Mouse (Mus musculus) liver, postnatal 0 days (tissue): ENCODE results near the gene Tnfrsf19.

Experiments
- CTCF ChIP-seq: sonication (generic); IDR thresholded peaks from 2 replicates; pipeline ENCODE4 v1.5.1; 2016; ENCODE audit warnings: antibody characterized with exemption, low read depth
- EP300 ChIP-seq: IDR thresholded peaks from 2 replicates; pipeline ENCODE4 v1.6.1; 2016; ENCODE audit warnings: antibody characterized with exemption, low read depth, mild to moderate bottlenecking

GRCm38 (mm10) chr14:61000072-61000471 is 46.2 kb downstream of the Tnfrsf19 start:
- TF ChIP-seq EP300 (no peak), CTCF (no peak)
